Mouse (Mus musculus) leukemia stem cell, adult 10-12 weeks (primary cell): ENCODE data around the gene Ep300. TPM values are rescaled to one million over a fixed set of nuclear protein-coding genes. Genes with fewer than 3 reads are reported as not detected.

Source experiments
- polyA plus RNA-seq: library from polyadenylated mRNA; stranded (reverse); fragments of >175 nt; gene quantifications from 2 replicates; pipeline ENCODE4 v1.2.3, GENCODE M21; 2012; ENCODE audit warnings: low replicate concordance

Ep300 gene
- 33.1 and 40.7 TPM in 2 replicates for polyA plus RNA-seq

GRCm38 (mm10) chr15:81584913-81585745, at the start of gene Ep300:
Ep300 (plus strand) TSS chr15:81585351.

GRCm38 (mm10) chr15:81663697-81664561, 78.8 kb downstream of the Ep300 start, which contains the start of gene L3mbtl2:
L3mbtl2 (plus strand) TSS chr15:81663889.

GRCm38 (mm10) chr15:81697175-81697574, 112.0 kb downstream of the Ep300 start, which contains the start of gene Chadl:
Chadl (minus strand) TSS chr15:81697287.

Other genes with a start within 250 kb of the Ep300 start
- 3.2 and 4.3 TPM in 2 replicates for gene Slc25a17, start 224.5 kb upstream of the Ep300 start, polyA plus RNA-seq
- gene St13, start 185.3 kb upstream of the Ep300 start, polyA plus RNA-seq, result 65.5 and 67.3 TPM in 2 replicates
- 0.30 and 1.0 TPM in 2 replicates for gene Xpnpep3, start 185.2 kb upstream of the Ep300 start, polyA plus RNA-seq
- gene Dnajb7, start 177.1 kb upstream of the Ep300 start, polyA plus RNA-seq, result not detected in 2 replicates
- 0.99 and 7.9 TPM in 2 replicates for gene Rbx1, start 119.1 kb upstream of the Ep300 start, polyA plus RNA-seq
- gene L3mbtl2, start 78.5 kb downstream of the Ep300 start, polyA plus RNA-seq, result 5.4 and 18.7 TPM in 2 replicates
- 0.09 and 0.52 TPM in 2 replicates for gene Chadl, start 111.9 kb downstream of the Ep300 start, polyA plus RNA-seq
- 57.6 and 58.2 TPM in 2 replicates for gene Zc3h7b, start 159.7 kb downstream of the Ep300 start, polyA plus RNA-seq
- 503 and 523 TPM in 2 replicates for gene Rangap1, start 160.2 kb downstream of the Ep300 start, polyA plus RNA-seq
- gene Tef, start 217.1 kb downstream of the Ep300 start, polyA plus RNA-seq, result 11.4 and 65.8 TPM in 2 replicates